Mouse (Mus musculus) stomach, adult 2 months (tissue): Measurements from ENCODE around the gene Hsd11b2. TPM values are rescaled to one million over a fixed set of nuclear protein-coding genes. Genes with fewer than 3 reads are reported as not detected.

Source experiments
- polyA plus RNA-seq: library from polyadenylated mRNA; depleted of rRNA; stranded (reverse); fragments of >200 nt; gene quantifications from 2 replicates; pipeline ENCODE4 v1.2.3, GENCODE M21; 2012; rRNA removed

Hsd11b2 gene
- 3.3 and 3.7 TPM in 2 replicates for polyA plus RNA-seq

DNA sequence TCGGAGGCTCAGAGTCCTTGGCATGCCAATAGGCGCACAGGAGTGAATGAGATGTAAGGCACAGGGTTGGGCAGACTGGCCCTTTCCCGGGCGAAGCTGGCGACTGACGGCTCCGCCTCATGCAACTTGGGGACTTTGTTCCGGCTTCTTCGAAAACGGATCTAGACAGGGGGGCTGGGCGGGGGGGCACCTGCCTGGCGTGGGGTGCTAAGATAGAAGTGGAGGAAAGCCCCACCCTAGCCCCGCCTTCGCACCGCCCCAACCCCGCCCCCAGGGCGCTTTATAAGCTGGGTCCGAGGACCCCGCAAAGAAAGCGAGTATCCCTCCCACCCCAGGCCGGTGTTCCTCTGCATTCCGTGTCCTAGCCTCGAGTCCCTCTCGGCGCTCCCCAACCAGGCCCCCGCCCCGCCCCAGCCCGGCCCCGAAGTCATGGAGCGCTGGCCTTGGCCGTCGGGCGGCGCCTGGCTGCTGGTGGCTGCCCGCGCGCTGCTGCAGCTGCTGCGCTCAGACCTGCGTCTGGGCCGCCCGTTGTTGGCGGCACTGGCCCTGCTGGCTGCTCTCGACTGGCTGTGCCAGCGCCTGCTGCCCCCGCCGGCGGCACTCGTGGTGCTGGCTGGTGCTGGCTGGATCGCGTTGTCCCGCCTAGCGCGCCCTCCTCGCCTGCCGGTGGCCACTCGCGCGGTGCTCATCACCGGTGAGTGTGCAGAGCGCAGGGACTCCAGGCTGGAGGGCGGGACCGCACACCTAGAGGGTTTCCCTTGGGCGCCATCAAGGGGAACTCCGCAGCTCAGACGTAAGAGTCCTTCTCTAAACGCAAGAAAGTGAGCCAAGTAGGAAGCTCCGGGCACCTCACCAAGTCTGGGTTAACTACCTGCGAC lies at the start of gene Hsd11b2:
TSS of gene Hsd11b2 (plus strand) at position 320 of the 878 bp plus-strand sequence.

DNA sequence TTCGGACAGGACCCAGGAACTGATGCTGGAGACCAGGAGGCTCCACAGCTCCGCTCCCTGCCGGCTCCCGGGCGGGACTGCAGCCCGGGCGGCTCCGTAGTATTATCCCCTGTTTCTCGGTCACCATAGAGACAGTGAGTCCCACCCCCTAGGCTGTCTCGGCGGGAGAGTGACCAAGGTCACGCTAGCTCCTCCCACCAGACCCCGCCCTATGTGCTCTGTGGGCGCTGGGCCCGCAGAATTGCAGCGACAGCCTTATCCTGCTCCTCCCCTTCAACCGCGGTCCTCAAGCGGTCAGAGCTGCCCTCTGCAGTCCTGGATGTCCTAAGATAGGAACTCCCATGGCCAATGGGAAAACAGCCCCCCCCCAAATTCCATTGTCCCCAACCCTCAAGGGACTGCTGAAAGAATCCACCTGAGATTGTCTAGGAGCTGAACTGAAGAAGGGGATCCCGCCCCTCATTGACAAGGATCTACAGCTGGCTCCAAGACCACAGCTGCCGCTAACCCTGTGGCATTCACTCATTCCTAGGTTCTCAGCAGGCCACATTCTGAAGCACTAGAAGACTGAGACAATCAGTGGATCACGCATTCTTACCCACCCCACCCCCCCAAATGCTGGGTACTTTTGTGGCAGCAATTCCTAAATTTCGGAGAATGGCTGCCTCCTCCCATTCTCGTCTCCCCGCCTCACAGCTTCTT lies 47.1 kb upstream of the Hsd11b2 start, which contains the start of gene Tppp3:
TSS of gene Tppp3 (minus strand) at position 213 of the 702 bp plus-strand sequence.

DNA sequence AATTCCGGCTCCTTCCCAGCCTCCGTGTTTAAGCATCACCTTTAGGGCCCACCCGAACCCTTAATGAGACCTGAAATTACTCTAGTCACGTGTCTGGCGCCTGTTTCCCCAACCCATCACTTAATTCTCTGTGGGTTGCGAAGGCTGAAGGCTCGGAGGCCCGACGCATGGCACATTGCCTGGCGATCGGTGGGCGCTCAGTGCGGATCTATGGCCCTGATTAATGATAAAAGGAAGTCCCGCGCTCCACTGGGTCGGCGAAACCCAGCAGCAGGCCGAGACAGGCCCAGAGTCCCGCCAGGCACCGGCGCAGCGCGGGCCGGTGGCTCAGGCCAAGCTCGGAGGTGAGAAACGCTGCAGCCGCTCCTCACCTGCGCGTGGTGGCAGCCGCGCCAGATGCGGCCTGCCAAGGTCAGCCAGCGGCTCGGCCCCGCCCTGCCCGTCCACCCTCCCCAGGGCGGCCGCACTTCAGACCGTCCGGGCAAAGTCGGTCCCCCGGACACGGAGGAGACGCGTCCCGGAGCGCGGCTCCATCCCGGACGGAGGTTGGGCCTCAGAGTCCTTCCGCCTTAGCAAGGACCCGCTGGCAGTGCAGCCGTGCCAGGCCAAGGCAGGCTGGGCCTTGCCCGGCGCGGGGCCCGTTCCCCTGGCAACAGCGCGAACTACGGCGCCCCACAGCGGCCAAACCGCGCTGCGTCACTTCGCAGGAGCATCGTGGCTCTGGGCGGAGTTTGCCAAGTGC lies 21.9 kb upstream of the Hsd11b2 start, which contains the start of gene Zdhhc1:
TSS of gene Zdhhc1 (minus strand) at position 464 of the 742 bp plus-strand sequence.

DNA sequence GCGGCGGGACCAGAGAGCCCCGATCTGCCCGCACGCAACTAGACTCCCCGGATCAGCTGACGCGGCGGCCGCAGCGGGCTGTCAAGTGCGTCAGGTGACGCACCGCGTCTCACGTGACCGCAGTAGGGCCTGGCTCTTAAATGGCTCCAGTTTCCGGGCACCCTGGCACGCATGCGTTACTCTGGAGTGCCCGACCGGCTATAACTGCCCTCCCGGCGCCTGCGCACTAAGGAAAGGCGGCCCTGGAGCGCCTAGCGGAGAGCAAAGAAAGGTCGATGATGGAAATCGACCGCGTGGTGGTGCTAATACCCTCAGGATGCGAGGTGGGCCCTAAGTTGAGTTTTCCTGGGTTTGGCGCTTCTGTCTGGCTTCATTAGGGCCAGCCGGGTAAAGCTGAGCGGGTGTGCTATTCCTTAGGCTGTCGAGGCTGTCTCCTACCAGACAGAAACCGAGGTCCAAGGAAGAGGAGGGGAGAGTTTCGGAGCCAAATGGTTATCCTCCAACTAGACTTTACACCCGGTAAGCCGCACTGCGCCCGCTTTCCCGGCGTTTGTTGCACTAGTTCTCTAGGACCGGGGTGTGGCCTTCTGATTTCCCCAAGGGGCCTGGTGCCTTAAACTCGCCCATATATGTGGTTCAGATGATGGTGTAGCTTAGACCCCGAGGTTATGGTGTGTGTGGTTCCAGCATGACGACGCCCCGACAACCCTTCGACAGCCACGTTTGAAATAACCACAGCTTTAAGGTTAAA lies 47.6 kb downstream of the Hsd11b2 start, which contains the start of gene Atp6v0d1:
TSS of gene Atp6v0d1 (minus strand) at position 96 of the 751 bp plus-strand sequence.

Other genes starting within 250 kb of the Hsd11b2 start
- gene Hsf4, start 249.0 kb upstream of the Hsd11b2 start, polyA plus RNA-seq, result 2.3 and 3.6 TPM in 2 replicates
- gene Nol3, start 242.6 kb upstream of the Hsd11b2 start, polyA plus RNA-seq, result 2.9 and 4.1 TPM in 2 replicates
- 2.8 and 3.0 TPM in 2 replicates for gene 4931428F04Rik, start 228.9 kb upstream of the Hsd11b2 start, polyA plus RNA-seq
- gene Exoc3l, start 222.7 kb upstream of the Hsd11b2 start, polyA plus RNA-seq, result 2.9 and 3.6 TPM in 2 replicates
- gene E2f4, start 221.1 kb upstream of the Hsd11b2 start, polyA plus RNA-seq, result 75.3 and 82.4 TPM in 2 replicates
- 24.7 and 28.1 TPM in 2 replicates for gene Elmo3, start 213.2 kb upstream of the Hsd11b2 start, polyA plus RNA-seq
- gene Lrrc29, start 192.5 kb upstream of the Hsd11b2 start, polyA plus RNA-seq, result 3.6 and 4.0 TPM in 2 replicates
- 73.4 and 87.5 TPM in 2 replicates for gene Tmem208, start 192.4 kb upstream of the Hsd11b2 start, polyA plus RNA-seq
- gene Fhod1, start 170.8 kb upstream of the Hsd11b2 start, polyA plus RNA-seq, result 8.3 and 11.0 TPM in 2 replicates
- 1.0 and 1.3 TPM in 2 replicates for gene Slc9a5, start 169.9 kb upstream of the Hsd11b2 start, polyA plus RNA-seq
- gene Plekhg4, start 145.5 kb upstream of the Hsd11b2 start, polyA plus RNA-seq, result 0.08 and 0.11 TPM in 2 replicates
- gene Kctd19, start 105.3 kb upstream of the Hsd11b2 start, polyA plus RNA-seq, result not detected in 2 replicates
- gene Lrrc36, start 105.2 kb upstream of the Hsd11b2 start, polyA plus RNA-seq, result 0.18 and 0.28 TPM in 2 replicates
- gene Tppp3, start 47.2 kb upstream of the Hsd11b2 start, polyA plus RNA-seq, result 112 and 143 TPM in 2 replicates
- gene Zdhhc1, start 21.9 kb upstream of the Hsd11b2 start, polyA plus RNA-seq, result 35.4 and 36.1 TPM in 2 replicates
- gene Atp6v0d1, start 47.3 kb downstream of the Hsd11b2 start, polyA plus RNA-seq, result 44.6 and 47.3 TPM in 2 replicates
- 12.1 and 15.4 TPM in 2 replicates for gene Ripor1, start 86.5 kb downstream of the Hsd11b2 start, polyA plus RNA-seq
- 3.0 and 5.4 TPM in 2 replicates for gene Ctcf, start 117.8 kb downstream of the Hsd11b2 start, polyA plus RNA-seq
- 0.28 and 0.55 TPM in 2 replicates for gene Agrp, start 118.6 kb downstream of the Hsd11b2 start, polyA plus RNA-seq
- 0.63 and 0.81 TPM in 2 replicates for gene Carmil2, start 167.5 kb downstream of the Hsd11b2 start, polyA plus RNA-seq
- gene Acd, start 182.3 kb downstream of the Hsd11b2 start, polyA plus RNA-seq, result 26.4 and 27.8 TPM in 2 replicates
- 11.7 and 17.9 TPM in 2 replicates for gene Pard6a, start 182.4 kb downstream of the Hsd11b2 start, polyA plus RNA-seq
- gene 4933405L10Rik, start 188.9 kb downstream of the Hsd11b2 start, polyA plus RNA-seq, result 0.09 TPM in 1 of 2 replicates, not detected in the other
- 5.2 and 5.7 TPM in 2 replicates for gene Enkd1, start 189.5 kb downstream of the Hsd11b2 start, polyA plus RNA-seq
- 5.3 and 5.6 TPM in 2 replicates for gene Gfod2, start 239.9 kb downstream of the Hsd11b2 start, polyA plus RNA-seq